In the genomic region with DNA sequence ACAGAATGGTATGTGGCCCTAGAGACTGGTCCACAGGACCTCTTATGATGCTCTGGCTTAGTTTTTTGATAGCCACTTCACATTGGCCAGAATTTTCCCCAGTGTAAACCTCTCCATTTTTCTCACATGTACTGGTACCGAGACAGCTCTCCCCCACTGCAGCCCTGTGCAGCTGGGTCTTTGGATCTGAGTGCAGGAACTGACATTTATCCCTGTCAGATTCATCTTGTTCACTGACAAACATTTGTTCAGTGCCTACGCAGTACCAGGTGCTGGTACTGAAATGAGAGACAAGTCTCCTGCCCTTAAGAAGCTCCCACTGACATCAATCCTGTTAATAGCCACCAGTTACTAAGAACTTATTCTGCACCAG, we compare ENCODE assay signal across 10 mouse cellular contexts. TPM values are rescaled to one million over a fixed set of nuclear protein-coding genes. Genes with fewer than 3 reads are reported as not detected.
A peak's percentile ranks its signal among the peaks of the same experiment; 100 is the strongest.
DNase-seq lines count a peak whose midpoint lies in the region; ATAC-seq lines count a peak whose summit lies in the region.
"Had no signal": no experiment of that assay in that cellular context is flagged by ENCODE, and none has a peak within 500 bp of the region (broad histone marks: within the 10 kb centered on the region; RNA-seq: fewer than 3 reads in every experiment).

No protein-coding gene starts in this region.

- ATAC-seq in forebrain, embryonic 14.5 days, result no peak
- peak; percentile 13; the same call in 1 of the 2 replicates for ATAC-seq in neural tube, embryonic 12.5 days (ENCODE audit: low FRiP score, low read depth)
- ATAC-seq: inflammation-experienced regulatory T-cells, adult 6 months had no signal

- H3K36me3 ChIP-seq in forebrain, embryonic 14.5 days (ENCODE audit: control insufficient read depth, insufficient read depth, low read length), result no peaks in the 10 kb centered on the region
- no peaks in the 10 kb centered on the region for H3K36me3 ChIP-seq in neural tube, embryonic 12.5 days
- H3K36me3 ChIP-seq: G1E had no signal

- H3K27me3 ChIP-seq in forebrain, embryonic 14.5 days (replicated peaks; ENCODE audit: control insufficient read depth, insufficient read depth, low read length), result no peaks in the 10 kb centered on the region
- no peaks in the 10 kb centered on the region for H3K27me3 ChIP-seq in neural tube, embryonic 12.5 days (replicated peaks)

- H3K27ac ChIP-seq in forebrain, embryonic 14.5 days (ENCODE audit: low read depth, low read length), result peak overlapping the region; percentile 14; the same call in 1 of the 2 replicates
- no peak overlapping the region for H3K27ac ChIP-seq in neural tube, embryonic 12.5 days

- no peak overlapping the region; the same call in 1 of the 2 replicates for H3K4me3 ChIP-seq in forebrain, embryonic 14.5 days (ENCODE audit: low read depth, low read length)
- no peak overlapping the region; the same call in 1 of the 2 replicates for H3K4me3 ChIP-seq in neural tube, embryonic 12.5 days

- WGBS in forebrain, embryonic 14.5 days, result 83% methylated on average over 2 of the region's 2 CpGs
- 68% methylated on average over 2 of the region's 2 CpGs for whole genome bisulfite sequencing in neural tube, embryonic 12.5 days

- H3K4me1 ChIP-seq in forebrain, embryonic 14.5 days (ENCODE audit: control insufficient read depth, insufficient read depth, low read length), result 0 out of 2 replicates have a peak, but pooled peaks cover 3% of the 10 kb centered on the region
- peaks cover 8% of the 10 kb centered on the region; the same call in 1 of the 2 replicates for H3K4me1 ChIP-seq in neural tube, embryonic 12.5 days

- H3K9me3 ChIP-seq in forebrain, embryonic 14.5 days (replicated peaks; ENCODE audit: control insufficient read depth, low read length), result no peaks in the 10 kb centered on the region
- no peaks in the 10 kb centered on the region for H3K9me3 ChIP-seq in neural tube, embryonic 12.5 days
- H3K9me3 ChIP-seq: G1E had no signal

- H3K4me2 ChIP-seq in forebrain, embryonic 14.5 days (ENCODE audit: low read length), result peak overlapping the region; percentile 59
- H3K4me2 ChIP-seq in neural tube, embryonic 12.5 days (replicated peaks), result peak overlapping the region; percentile 60

- peak; percentile 6 to 34 for DNase-seq in left cerebral cortex, adult 18-20 months (ENCODE audit: low spot score in 2 of 2)
- DNase-seq in left cerebral cortex, adult 11 months (ENCODE audit: low spot score), result no peak
- DNase-seq in forebrain, embryonic 14.5 days (ENCODE audit: low spot score), result no peak
- DNase-seq in layer of hippocampus, adult 9-11 months, result peak; percentile 89
- DNase-seq in spleen, postnatal 10 days (ENCODE audit: low spot score in 2 of 2), result no peak
- DNase-seq in gastrocnemius, postnatal 4 days (ENCODE audit: low spot score in 2 of 2), result no peak
- DNase-seq in cerebellum, postnatal 4 days (ENCODE audit: low spot score in 2 of 2), result no peak

- peak overlapping the region; percentile 50; the same call in 1 of the 2 replicates for H3K9ac ChIP-seq in forebrain, embryonic 14.5 days (ENCODE audit: low read length)
- no peak overlapping the region for H3K9ac ChIP-seq in neural tube, embryonic 12.5 days

RNA-seq across cellular contexts. Expression of a gene that starts 12.1 kb away (rescaled TPM):
- 10 to 100 TPM; 11.9 to 14.0 TPM for total RNA-seq in left cerebral cortex, adult 18-20 months (2021)
- 4.8 and 6.9 TPM in 2 replicates for polyA plus RNA-seq in forebrain, embryonic 14.5 days (2014; fragmentation: Nextera tagmentation; extraction: Ambion mirVana)
- polyA plus RNA-seq in neural tube, embryonic 12.5 days (2016; fragmentation: Nextera tagmentation; extraction: Ambion mirVana), result 0.62 and 0.83 TPM in 2 replicates
- total RNA-seq in gastrocnemius, postnatal 4 days (2021), result not detected
- polyA plus RNA-seq: G1E; inflammation-experienced regulatory T-cells, adult 6 months had no signal

RNA-seq across cellular contexts. Expression of a gene that starts 38.9 kb away (rescaled TPM):
- 1 to 10 TPM; 9.1 to 9.4 TPM for total RNA-seq in left cerebral cortex, adult 18-20 months (2021)
- polyA plus RNA-seq in forebrain, embryonic 14.5 days (2014; fragmentation: Nextera tagmentation; extraction: Ambion mirVana), result 4.7 and 7.4 TPM in 2 replicates
- 2.0 and 2.5 TPM in 2 replicates for polyA plus RNA-seq in neural tube, embryonic 12.5 days (2016; fragmentation: Nextera tagmentation; extraction: Ambion mirVana)
- not detected for total RNA-seq in gastrocnemius, postnatal 4 days (2021)
- polyA plus RNA-seq: G1E; inflammation-experienced regulatory T-cells, adult 6 months had no signal

Comparison
In these comparisons a context has a peak if more than half of its experiments do, and no peak if none do; other contexts are left out.
1. DNase-seq: peak in left cerebral cortex, adult 18-20 months (2 of 2) and layer of hippocampus, adult 9-11 months (single experiment); none in left cerebral cortex, adult 11 months (single experiment), forebrain, embryonic 14.5 days (single experiment), spleen, postnatal 10 days (0 of 2), gastrocnemius, postnatal 4 days (0 of 2) and cerebellum, postnatal 4 days (0 of 2).
2. RNA of a gene that starts 12.1 kb away (total RNA-seq): 11.9 to 14.0 TPM in left cerebral cortex, adult 18-20 months; not detected in gastrocnemius, postnatal 4 days; every median in the first group is over 10 times any median in the second.
3. RNA of a gene that starts 38.9 kb away (total RNA-seq): 9.1 to 9.4 TPM in left cerebral cortex, adult 18-20 months; not detected in gastrocnemius, postnatal 4 days; every median in the first group is over 10 times any median in the second.